Mouse (Mus musculus) spleen, postnatal 0 days (tissue): ENCODE measurements around the gene Gm5916. TPM values are rescaled to one million over a fixed set of nuclear protein-coding genes. Genes with fewer than 3 reads are reported as not detected.

ENCODE experiments used
- polyA plus RNA-seq: library from polyadenylated mRNA; unstranded; fragments of >200 nt; fragmentation: Nextera tagmentation; extraction: Ambion mirVana; gene quantifications from 2 replicates; pipeline ENCODE4 v1.2.1, GENCODE M21; 2015

Gm5916 gene
- not detected in 2 replicates for polyA plus RNA-seq

GRCm38 (mm10) chr9:36128679-36129078 is at the start of gene Gm5916:
Gene Gm5916 (minus strand): TSS chr9:36128779.

Other genes starting within 250 kb of the Gm5916 start
- gene 9230113P08Rik, start 220.4 kb downstream of the Gm5916 start, polyA plus RNA-seq: not detected in 2 replicates